Mouse (Mus musculus): ENCODE measurements around the gene Necab3. TPM values are rescaled to one million over a fixed set of nuclear protein-coding genes. Genes with fewer than 3 reads are reported as not detected.

Gene Necab3
- total RNA-seq, 2 experiments from 2014 or later = 5.1 to 5.9 TPM

- DNase-seq (ENCODE audit: low spot score in 2 of 2) = no peak
Observed at GRCm38 (mm10) chr2:154543567-154544347, 14.9 kb downstream of the Necab3 start.

GRCm38 (mm10) chr2:154541630-154542029 lies 17.1 kb downstream of the Necab3 start:
- no peak for DNase-seq (ENCODE audit: low spot score in 2 of 2)

DNA sequence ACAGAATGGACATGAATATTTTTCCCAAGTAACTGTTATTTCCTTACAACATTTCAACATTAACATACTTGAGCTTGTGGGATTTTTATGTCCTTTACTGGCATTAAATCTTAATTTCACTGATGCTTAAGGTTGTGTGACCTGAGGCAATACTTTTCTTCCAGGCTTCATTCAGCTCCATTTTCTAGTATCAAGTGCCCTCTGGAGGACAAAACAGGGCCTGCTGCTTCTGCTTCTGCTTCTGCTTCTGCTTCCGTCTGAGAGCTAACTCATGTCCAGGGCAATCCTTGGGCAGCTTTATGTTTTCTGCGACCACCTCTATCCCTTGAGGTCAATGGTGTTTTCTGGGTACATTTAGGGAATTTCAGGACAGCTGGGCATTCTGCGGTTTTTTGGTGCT lies 19.0 kb downstream of the Necab3 start:
- DNase-seq (ENCODE audit: low spot score in 2 of 2) = no peak

DNA sequence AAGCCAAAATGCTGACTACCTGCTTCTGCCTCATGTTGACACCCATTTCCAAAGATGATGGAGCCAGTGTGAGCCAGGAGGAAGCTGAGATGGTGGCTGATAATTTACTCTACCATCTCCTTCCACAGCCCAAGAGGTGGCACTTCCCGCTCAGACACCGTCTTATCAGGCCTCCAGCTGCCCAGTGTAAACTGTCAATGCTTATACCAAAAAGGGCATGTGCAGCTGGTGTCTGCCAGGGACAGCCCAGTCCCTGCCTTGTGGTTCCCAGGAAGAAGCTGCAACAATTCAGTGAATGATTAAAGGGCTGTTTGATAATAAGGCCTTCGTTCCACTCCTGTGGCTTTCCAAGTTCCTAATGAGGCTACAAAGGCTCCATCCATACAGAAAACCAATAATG lies 20.0 kb downstream of the Necab3 start:
- no peak for DNase-seq (ENCODE audit: low spot score in 2 of 2)

DNA sequence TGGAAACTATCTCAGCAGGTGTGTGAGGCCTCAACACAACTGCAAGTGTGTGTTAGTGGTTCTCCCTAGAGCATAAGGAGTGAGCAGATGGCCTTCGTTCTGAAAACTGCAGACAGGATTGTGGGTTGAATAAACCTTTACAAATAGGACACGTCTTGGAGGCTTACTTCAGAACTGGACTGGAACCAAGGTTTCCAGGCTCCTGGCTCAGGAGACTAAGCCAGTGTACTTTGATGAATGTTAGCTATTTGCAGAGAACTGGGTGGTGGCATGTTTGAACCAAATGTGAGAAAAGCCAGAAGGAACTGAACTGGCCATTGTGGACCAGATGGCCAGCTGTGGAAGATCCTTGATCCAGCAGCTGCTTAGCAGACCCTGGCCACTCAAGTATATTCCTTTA lies 20.4 kb downstream of the Necab3 start:
- DNase-seq (ENCODE audit: low spot score in 2 of 2) = no peak

DNA sequence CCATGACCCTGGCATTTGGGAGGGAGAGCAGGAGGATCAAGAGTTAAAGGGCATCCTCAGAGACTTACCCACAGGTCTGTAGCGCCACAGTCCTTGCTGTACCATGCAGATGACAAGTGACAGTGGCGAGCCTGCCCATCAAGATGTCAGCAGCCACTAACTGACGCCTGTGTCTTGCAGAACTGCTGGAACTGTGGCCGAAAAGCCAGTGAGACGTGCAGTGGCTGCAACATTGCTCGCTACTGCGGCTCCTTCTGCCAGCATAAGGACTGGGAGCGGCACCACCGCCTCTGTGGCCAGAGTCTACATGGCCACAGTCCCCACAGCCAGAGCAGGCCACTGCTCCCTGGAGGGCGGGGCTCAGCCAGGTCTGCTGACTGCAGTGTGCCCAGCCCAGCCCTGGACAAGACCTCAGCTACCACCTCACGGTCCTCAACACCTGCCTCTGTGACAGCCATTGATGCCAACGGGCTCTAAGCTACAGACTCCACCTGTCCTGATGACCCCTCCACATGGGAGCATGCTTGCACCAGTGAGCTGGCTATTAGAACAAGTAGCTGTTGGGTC lies 23.9 kb downstream of the Necab3 start:
- no peak for DNase-seq (ENCODE audit: low spot score in 2 of 2)

- no peak for DNase-seq (ENCODE audit: low spot score in 2 of 2)
Observed at GRCm38 (mm10) chr2:154532888-154533287, 25.8 kb downstream of the Necab3 start.

- DNase-seq (ENCODE audit: low spot score in 2 of 2) = no peak
Observed at GRCm38 (mm10) chr2:154526531-154526930, 32.2 kb downstream of the Necab3 start.

DNA sequence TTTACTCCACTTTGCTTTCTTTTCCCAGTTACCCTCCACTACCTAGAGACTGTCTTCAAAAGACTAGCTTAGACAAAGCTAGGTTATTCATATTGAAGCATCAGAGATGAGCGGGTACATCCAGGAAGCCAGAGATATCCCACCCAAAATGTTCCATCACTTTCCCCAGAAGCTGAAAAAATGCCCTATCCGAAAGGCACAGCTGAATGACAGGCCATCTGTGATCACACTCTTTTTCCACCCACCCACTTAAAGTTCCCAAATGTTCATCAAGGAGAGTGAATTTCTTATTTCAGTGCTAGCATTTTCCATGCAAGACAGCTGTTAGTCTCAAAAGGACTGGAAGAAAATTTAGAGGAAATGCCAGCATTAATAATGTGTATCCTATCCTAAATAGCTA lies 33.4 kb downstream of the Necab3 start:
- no peak for DNase-seq (ENCODE audit: low spot score in 2 of 2)

DNA sequence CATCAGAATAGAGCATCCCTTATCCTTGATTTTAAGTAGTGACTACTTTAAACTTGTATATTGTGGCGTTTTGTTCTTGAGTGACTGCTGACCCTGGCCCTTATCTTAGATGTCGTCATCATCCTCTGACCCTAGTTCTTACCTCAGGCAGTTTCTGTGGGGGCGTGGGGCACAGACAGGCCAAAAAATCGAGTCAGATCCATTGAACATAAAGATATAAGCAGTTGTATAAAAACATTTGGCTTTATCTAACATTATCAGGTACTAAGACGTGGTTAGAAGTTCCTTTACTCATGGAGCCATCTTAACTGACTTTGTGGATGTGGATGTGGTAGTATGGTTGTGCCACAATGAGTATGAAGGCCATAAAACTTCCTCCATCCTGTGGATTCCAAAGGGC lies 36.4 kb downstream of the Necab3 start:
- no peak for DNase-seq (ENCODE audit: low spot score in 2 of 2)

DNA sequence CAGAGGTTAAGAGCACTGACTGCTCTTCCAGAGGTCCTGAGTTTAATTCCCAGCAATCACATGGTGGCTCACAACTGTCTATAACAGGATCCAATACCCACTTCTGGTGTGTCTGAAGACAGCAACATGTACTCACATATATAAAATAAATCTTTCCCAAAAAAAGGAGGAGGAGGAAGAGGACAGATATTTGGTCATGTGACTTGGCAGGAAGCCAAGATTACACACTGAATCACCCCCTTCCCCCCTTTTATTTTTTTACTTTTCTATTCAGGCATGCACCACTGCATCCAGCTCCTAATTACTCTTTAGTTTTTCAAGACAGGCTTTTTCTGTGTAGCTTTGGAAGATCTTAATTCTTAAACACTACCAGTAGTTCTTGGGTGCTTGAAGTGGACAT lies 37.2 kb downstream of the Necab3 start:
- no peak for DNase-seq (ENCODE audit: low spot score in 2 of 2)

DNA sequence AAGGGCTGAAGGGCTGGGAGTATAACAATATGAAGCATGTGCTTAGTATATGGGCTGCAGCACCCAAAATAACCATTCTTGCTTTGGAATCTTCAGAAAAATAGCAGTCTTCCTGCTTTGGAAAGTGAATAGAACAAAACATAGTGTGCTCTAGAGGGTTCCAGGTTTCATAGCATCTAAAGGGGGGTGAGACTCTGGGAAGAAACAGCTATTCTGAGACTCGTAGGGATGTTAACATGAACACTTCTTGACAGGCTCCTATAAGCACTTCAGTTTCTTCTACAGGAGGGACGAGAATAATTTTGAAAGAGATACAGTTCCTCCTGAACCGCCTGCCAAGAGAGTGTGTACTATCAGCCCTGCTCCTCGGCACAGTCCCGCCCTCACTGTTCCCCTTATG lies 41.3 kb downstream of the Necab3 start:
- no peak for DNase-seq (ENCODE audit: low spot score in 2 of 2)

DNA sequence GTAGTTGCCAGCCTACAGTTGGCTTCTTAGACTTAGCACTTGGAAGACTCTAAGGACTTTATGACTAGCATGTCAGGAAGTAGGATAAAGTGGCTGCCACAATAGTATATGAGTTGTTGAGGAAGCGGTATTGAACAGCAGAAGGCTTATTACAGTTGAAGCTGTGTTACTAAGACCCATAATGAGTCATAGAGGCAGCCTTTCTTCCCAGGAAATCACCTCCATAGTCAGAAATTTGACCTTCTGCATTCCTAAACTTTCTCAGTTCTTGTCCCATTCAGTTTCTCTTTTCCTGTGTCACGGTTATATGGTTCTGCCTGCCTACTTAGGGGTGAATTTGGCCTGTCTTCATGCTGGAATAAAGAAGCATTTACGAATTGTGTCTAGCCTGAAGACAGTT lies 41.7 kb downstream of the Necab3 start:
- DNase-seq (ENCODE audit: low spot score in 2 of 2) = no peak

DNA sequence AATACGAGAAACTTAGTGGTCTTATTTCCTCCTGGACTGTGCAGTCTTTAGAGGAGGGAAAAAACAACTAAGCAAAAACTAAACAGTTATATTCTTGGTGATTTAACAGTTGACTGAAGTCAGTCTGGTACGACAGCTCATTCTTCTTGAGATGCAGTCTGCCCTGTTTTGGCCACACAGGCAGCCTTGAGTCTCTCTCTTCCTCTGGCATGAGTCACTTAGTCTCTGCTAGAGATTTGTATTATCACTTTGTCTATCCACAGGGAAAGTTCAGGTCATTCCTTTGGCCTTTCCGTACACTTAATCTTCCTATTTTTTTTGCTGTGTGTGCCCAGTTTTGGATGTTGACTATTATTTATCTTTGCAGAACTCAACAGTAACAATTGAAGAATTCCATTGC lies 48.5 kb downstream of the Necab3 start:
- no peak for DNase-seq (ENCODE audit: low spot score in 2 of 2)

DNA sequence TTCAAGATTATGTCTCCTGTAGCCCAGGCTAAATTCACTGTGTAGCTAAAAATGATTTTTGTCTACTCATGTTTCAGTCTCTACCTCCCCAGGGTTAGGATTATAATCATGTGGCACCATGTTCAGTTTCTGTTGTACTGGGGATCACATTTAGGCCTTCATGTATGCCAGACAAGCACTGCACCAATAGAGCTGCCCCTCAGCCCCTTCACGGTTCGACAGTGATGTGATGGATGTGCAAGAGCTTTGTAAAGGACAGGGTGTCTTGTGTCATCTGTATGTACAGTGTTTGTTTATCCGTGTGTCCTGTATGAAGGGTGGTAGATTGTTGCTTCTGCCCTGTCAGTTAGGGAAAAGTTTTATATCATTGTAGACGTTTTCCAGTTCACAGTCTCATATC lies 50.2 kb downstream of the Necab3 start:
- no peak for DNase-seq (ENCODE audit: low spot score in 2 of 2)

DNA sequence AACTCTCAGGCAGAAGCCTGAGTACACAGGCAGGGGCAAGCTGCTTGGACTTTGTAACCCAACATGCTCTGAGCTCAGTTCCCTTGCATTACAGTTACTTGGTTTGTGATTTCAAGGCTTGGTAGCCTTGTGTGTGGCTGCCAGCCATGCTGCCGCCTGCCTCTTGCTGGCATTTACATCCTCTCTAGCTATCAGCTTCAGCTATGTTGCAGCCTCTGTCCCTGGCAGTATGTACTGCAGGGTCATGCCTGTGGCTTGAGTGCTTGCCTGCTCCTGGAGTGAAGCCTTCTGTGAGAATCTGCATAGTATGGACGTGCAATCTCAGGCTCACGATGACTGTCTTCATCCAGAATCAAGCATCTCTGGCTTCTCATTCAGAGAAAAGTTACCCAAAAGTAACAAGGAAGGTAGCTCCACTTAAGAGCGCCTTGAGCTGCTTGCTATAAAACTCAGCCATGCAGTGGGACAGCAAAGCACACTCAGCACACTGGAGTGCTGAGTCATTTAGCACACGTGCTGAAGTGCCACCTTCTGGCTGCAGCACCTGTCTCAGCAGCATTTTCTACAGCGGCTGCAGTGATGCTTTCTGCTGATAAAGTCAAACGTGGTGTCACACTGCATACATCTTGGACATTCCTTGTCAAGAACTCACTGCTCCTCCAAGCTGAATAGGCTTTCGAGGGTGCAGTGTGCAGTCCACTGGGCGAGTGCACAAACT lies 51.0 kb downstream of the Necab3 start:
- DNase-seq (ENCODE audit: low spot score in 2 of 2) = no peak

DNA sequence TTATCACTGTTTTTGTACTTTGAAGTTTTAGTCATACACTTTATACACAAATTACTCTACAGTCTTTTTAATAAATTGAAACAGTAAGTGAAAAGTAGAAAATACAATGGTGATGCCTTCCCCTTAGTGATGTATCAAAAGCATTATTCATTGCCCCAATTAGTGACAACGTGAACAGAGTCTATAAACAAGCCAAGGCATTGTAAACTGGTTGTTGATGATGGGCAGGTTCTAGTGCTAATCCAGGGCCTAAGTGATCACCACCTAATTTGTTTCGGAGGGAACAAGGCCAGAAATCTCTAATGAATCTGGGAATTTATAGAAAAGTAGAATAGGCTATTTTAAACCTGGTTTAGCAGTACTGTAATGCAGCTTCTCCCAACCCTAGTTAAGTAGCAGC lies 51.6 kb downstream of the Necab3 start:
- DNase-seq (ENCODE audit: low spot score in 2 of 2) = no peak

GRCm38 (mm10) chr2:154500758-154501157 lies 57.9 kb downstream of the Necab3 start:
- no peak for DNase-seq (ENCODE audit: low spot score in 2 of 2)

GRCm38 (mm10) chr2:154499717-154500247 lies 58.9 kb downstream of the Necab3 start:
- no peak for DNase-seq (ENCODE audit: low spot score in 2 of 2)

DNA sequence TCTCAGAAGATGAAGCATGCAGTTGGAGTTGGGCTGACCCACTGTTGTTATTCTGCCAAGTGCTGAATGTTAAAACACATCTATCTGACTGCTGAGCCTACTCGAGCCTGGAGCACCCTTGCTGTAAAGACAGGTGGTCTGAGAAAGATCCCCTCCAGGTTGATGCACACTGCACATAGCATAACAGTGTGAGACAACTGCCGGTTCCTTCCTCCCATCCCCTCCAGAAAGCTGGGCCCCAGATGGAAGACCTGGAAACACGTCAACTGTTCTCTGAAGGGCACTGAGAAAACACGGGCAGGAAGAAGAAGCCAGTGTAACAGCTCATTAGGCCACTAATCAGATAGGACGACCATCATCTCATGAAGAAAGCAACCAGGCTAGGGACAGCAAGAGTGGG lies 60.1 kb downstream of the Necab3 start:
- DNase-seq (ENCODE audit: low spot score in 2 of 2) = no peak

DNA sequence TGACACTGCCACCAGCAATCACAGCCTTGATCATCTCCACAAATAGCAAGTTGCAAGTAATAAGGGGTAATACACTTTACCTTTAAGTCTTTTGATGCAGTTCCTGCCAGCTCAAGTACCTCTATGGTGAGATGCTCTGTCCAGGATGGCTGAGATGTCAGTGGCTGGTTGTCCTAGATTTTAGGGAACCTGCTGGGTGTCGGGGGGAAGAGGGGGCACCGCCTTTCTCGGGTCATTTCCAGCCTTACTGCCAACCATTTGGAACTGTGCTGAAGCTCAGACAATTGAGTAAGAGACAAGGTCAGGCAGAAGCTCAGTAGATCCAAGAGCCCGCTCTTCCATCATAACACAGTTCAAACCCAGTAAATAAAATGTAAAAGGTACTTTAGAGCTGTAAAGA lies 63.7 kb downstream of the Necab3 start:
- no peak for DNase-seq (ENCODE audit: low spot score in 2 of 2)

All from adrenal gland, postnatal 4 days (tissue).